Mouse (Mus musculus): ENCODE data around the gene Nptx1.

The Nptx1 gene

DNA sequence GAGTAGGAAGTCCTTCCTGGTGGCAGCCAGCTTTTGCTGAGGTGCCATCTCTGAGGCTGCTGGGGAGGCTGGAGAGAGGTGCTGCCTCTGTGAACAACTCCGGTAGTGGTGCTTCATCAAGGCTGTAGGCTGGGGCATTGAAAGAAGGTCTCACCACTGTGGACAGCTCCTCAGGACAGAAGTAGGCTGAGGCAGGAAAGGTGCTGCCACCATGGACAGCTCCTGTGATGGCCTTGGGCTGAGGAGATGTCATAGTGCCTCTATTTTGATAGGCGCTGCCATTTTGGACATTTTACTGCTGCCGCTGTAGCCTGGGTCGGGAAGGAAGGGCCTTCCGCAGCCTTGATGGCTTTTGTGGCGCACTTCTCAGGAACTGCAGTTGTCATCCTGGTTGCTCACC is 54.7 kb downstream of the Nptx1 start:
- no peak for DNase-seq (ENCODE audit: low spot score in 2 of 2)

DNA sequence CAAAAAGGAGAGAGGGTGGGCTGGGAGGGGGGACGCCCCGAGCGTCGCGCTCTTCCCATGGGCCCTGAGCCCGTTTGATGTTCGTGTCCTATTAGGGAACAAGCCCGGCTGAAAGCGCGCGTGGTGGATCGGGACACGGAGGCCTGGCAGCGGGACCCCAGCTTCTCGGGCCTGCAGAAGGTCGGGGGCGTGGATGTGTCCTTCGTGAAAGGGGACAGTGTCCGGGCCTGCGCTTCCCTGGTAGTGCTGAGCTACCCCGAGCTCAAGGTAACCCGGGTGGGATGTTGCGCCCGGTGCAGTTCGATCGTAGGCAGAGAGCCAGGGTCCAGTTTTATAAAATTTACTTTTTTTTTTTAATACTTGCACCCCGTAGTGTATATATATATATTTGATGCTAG is 55.9 kb downstream of the Nptx1 start:
- DNase-seq (ENCODE audit: low spot score in 2 of 2) = no peak

DNA sequence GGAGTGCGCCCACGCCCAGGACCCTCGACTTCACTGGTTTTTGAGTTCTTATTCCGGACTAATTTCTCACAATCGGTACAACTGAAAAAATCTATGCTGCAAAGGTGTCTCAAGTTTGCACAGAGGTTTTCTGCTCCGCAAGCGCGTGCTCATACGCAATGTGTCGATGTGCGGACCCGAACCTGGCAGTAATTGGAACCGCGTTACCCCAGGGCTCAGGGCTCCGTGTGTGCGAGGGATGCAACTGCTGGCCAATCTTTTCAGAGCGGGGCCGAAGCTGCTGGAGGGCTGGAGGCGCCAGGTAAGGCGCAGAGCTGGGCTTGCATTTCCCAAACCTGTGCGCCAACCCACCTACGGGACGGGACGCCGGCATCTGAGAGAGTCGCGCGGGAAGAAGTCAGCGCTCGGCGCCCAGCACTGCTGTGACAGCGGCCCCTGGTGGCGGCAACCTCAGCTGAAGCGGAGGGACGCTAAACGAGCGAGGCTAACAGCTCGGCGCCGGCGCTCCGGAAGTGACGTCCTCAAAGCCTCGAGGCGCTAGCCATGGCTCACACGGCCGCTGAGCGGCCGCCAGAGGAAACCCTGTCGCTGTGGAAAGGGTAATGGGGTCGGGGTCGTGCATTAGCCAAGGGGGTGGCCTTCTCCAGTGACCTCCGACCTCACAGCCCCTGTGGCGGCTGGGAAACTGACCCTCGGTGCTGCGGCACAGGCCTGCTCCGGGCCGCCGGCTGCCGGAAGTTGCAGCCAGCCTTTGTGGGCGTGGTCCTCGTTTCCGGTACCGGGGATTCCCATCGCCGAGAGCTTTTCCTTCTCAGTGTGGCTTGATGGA is 56.5 kb downstream of the Nptx1 start, which contains the start of gene Endov:
Endov (plus strand) TSS at position 487 of the 829 bp plus-strand sequence.
- peak; percentile 100 for DNase-seq (ENCODE audit: low spot score in 2 of 2)
